8 mouse cellular contexts compared by ENCODE assay signal in the genomic region with DNA sequence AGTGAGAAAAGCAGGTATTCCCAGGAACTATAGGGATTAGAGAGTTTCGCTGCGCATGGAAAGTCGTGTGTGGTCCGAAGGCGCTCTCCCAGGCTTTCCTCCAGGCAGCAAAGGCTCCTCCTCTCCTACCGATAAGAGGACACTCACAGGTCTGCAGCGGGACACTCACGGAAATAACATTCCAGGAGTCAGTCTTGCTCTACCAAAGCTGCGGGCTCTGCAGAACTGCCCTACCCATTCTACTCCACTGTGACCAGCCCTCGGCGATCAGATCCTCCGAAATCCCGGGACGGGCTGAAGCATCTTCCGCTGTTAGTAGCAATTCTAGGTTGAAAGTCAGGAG. TPM values are rescaled to one million over a fixed set of nuclear protein-coding genes. Genes with fewer than 3 reads are reported as not detected.
DNase-seq lines count a peak whose midpoint lies in the region; ATAC-seq and TF ChIP-seq lines count a peak whose summit lies in the region.

No protein-coding gene starts in this region.

- H3K36me3 ChIP-seq in embryonic facial prominence, embryonic 11.5 days (replicated peaks; ENCODE audit: control insufficient read depth, insufficient read depth, low read depth, low read length), result no peaks in the 10 kb centered on the region
- H3K36me3 ChIP-seq in intestine, embryonic 16.5 days (ENCODE audit: control insufficient read depth, insufficient read depth, low read length), result no peaks in the 10 kb centered on the region
- no peaks in the 10 kb centered on the region for H3K36me3 ChIP-seq in midbrain, embryonic 12.5 days

- H3K27ac ChIP-seq in embryonic facial prominence, embryonic 11.5 days (replicated peaks; ENCODE audit: low read depth, low read length), result no peak overlapping the region
- H3K27ac ChIP-seq in intestine, embryonic 16.5 days (ENCODE audit: low read length), result peak overlapping the region; percentile 61
- no peak overlapping the region for H3K27ac ChIP-seq in midbrain, embryonic 12.5 days (replicated peaks)

- no peaks in the 10 kb centered on the region for H3K9me3 ChIP-seq in embryonic facial prominence, embryonic 11.5 days (replicated peaks; ENCODE audit: control insufficient read depth, low read length)
- H3K9me3 ChIP-seq in intestine, embryonic 16.5 days (ENCODE audit: control insufficient read depth, low read length), result no peaks in the 10 kb centered on the region
- no peaks in the 10 kb centered on the region for H3K9me3 ChIP-seq in midbrain, embryonic 12.5 days

- peaks cover 5% of the 10 kb centered on the region; the same call in 1 of the 2 replicates for H3K4me1 ChIP-seq in lung, adult 2 months (ENCODE audit: control insufficient read depth, insufficient read depth, low read length)
- no peaks in the 10 kb centered on the region for H3K4me1 ChIP-seq in embryonic facial prominence, embryonic 11.5 days (ENCODE audit: control insufficient read depth, insufficient read depth, low read length)
- peaks cover 15% of the 10 kb centered on the region for H3K4me1 ChIP-seq in intestine, embryonic 16.5 days (ENCODE audit: control insufficient read depth, insufficient read depth, low read length)
- peaks cover 13% of the 10 kb centered on the region for H3K4me1 ChIP-seq in midbrain, embryonic 12.5 days

- WGBS in lung, adult 2 months, result 3% methylated on average over 15 of the region's 15 CpGs
- WGBS in embryonic facial prominence, embryonic 11.5 days, result 2% methylated on average over 15 of the region's 15 CpGs
- WGBS in intestine, embryonic 16.5 days, result 2% methylated on average over 15 of the region's 15 CpGs
- WGBS in midbrain, embryonic 12.5 days, result 1% methylated on average over 15 of the region's 15 CpGs

- 0 out of 2 replicates have a peak overlapping the region, but pooled peaks have one; percentile 29 for H3K9ac ChIP-seq in embryonic facial prominence, embryonic 11.5 days (replicated peaks; ENCODE audit: low read length)
- peak overlapping the region; percentile 64 for H3K9ac ChIP-seq in intestine, embryonic 16.5 days (ENCODE audit: low read depth, low read length)
- H3K9ac ChIP-seq in midbrain, embryonic 12.5 days (replicated peaks), result no peak overlapping the region

- 0 out of 2 replicates have a peak, but pooled peaks have one; percentile 18 for ATAC-seq in embryonic facial prominence, embryonic 11.5 days (replicated peaks; ENCODE audit: insufficient number of reproducible peaks, low FRiP score, low TSS enrichment, low read depth)
- peak; percentile 62 for ATAC-seq in intestine, embryonic 16.5 days
- no peak for ATAC-seq in midbrain, embryonic 12.5 days (ENCODE audit: low FRiP score, low read depth)

- peak overlapping the region; percentile 59 for H3K4me3 ChIP-seq in lung, adult 2 months (replicated peaks; ENCODE audit: extremely low read depth, low read depth, low read length)
- peak overlapping the region; percentile 31 for H3K4me3 ChIP-seq in embryonic facial prominence, embryonic 11.5 days (ENCODE audit: low read depth, low read length)
- H3K4me3 ChIP-seq in intestine, embryonic 16.5 days (ENCODE audit: low read length), result peak overlapping the region; percentile 50
- H3K4me3 ChIP-seq in midbrain, embryonic 12.5 days, result peak overlapping the region; percentile 34

- no peak for TF ChIP-seq CTCF in lung, adult 2 months (IDR thresholded peaks at IDR 0.05; ENCODE audit: insufficient read depth, low read length)

- DNase-seq in lung, adult 2 months, result no peak
- DNase-seq in lung, postnatal 10 days, result no peak
- DNase-seq in embryonic facial prominence, embryonic 11.5 days (ENCODE audit: low spot score), result peak; percentile 43
- DNase-seq in thymus, postnatal 10 days (ENCODE audit: low spot score in 2 of 2), result no peak
- no peak for DNase-seq in thymus, postnatal 14 days
- no peak for DNase-seq in adipocyte (ENCODE audit: low spot score)

- peaks cover 20% of the 10 kb centered on the region for H3K27me3 ChIP-seq in embryonic facial prominence, embryonic 11.5 days (ENCODE audit: control insufficient read depth, insufficient read depth, low read length)
- H3K27me3 ChIP-seq in intestine, embryonic 16.5 days (replicated peaks; ENCODE audit: control insufficient read depth, insufficient read depth, low read length), result no peaks in the 10 kb centered on the region; the same call in 1 of the 2 replicates
- peaks cover 55% of the 10 kb centered on the region for H3K27me3 ChIP-seq in midbrain, embryonic 12.5 days

- no peak for TF ChIP-seq POLR2A in lung, adult 2 months (IDR thresholded peaks at IDR 0.05; ENCODE audit: borderline replicate concordance, extremely low read depth, low read depth, low read length)

- H3K4me2 ChIP-seq in embryonic facial prominence, embryonic 11.5 days (ENCODE audit: low read depth, low read length), result peak overlapping the region; percentile 62
- peak overlapping the region; percentile 65 for H3K4me2 ChIP-seq in intestine, embryonic 16.5 days (ENCODE audit: low read depth, low read length)
- peak overlapping the region; percentile 64 for H3K4me2 ChIP-seq in midbrain, embryonic 12.5 days (replicated peaks)

RNA-seq across cellular contexts. Expression of a gene that starts 2.6 kb away (rescaled TPM):
- 5.8 and 6.4 TPM in 2 replicates for polyA plus RNA-seq in lung, adult 2 months (2012; rRNA removed)
- 13.7 and 16.9 TPM in 2 replicates for polyA plus RNA-seq in embryonic facial prominence, embryonic 11.5 days (2014; fragmentation: Nextera tagmentation; extraction: Ambion mirVana)
- 57.7 and 66.6 TPM in 2 replicates for polyA plus RNA-seq in intestine, embryonic 16.5 days (2015; fragmentation: Nextera tagmentation; extraction: Ambion mirVana)
- 1.4 and 1.5 TPM in 2 replicates for polyA plus RNA-seq in midbrain, embryonic 12.5 days (2016; fragmentation: Nextera tagmentation; extraction: Ambion mirVana)

RNA-seq across cellular contexts. Expression of a gene that starts 19.8 kb away (rescaled TPM):
- polyA plus RNA-seq in lung, adult 2 months (2012; rRNA removed), result 4.6 and 5.9 TPM in 2 replicates
- 26.4 and 34.9 TPM in 2 replicates for polyA plus RNA-seq in embryonic facial prominence, embryonic 11.5 days (2014; fragmentation: Nextera tagmentation; extraction: Ambion mirVana)
- 15.6 and 16.4 TPM in 2 replicates for polyA plus RNA-seq in intestine, embryonic 16.5 days (2015; fragmentation: Nextera tagmentation; extraction: Ambion mirVana)
- polyA plus RNA-seq in midbrain, embryonic 12.5 days (2016; fragmentation: Nextera tagmentation; extraction: Ambion mirVana), result 15.7 and 16.9 TPM in 2 replicates

RNA-seq across cellular contexts. Expression of a gene that starts 48.3 kb away (rescaled TPM):
- polyA plus RNA-seq in lung, adult 2 months (2012; rRNA removed), result 4.6 and 5.0 TPM in 2 replicates
- polyA plus RNA-seq in embryonic facial prominence, embryonic 11.5 days (2014; fragmentation: Nextera tagmentation; extraction: Ambion mirVana), result 6.2 and 6.7 TPM in 2 replicates
- 1.7 and 2.0 TPM in 2 replicates for polyA plus RNA-seq in intestine, embryonic 16.5 days (2015; fragmentation: Nextera tagmentation; extraction: Ambion mirVana)
- polyA plus RNA-seq in midbrain, embryonic 12.5 days (2016; fragmentation: Nextera tagmentation; extraction: Ambion mirVana), result 11.8 and 14.3 TPM in 2 replicates

RNA-seq across cellular contexts. Expression of a gene that starts 57.5 kb away (rescaled TPM):
- polyA plus RNA-seq in lung, adult 2 months (2012; rRNA removed), result 4.7 and 6.8 TPM in 2 replicates
- 99.9 and 110 TPM in 2 replicates for polyA plus RNA-seq in embryonic facial prominence, embryonic 11.5 days (2014; fragmentation: Nextera tagmentation; extraction: Ambion mirVana)
- 41.0 and 45.7 TPM in 2 replicates for polyA plus RNA-seq in intestine, embryonic 16.5 days (2015; fragmentation: Nextera tagmentation; extraction: Ambion mirVana)
- 78.4 and 86.3 TPM in 2 replicates for polyA plus RNA-seq in midbrain, embryonic 12.5 days (2016; fragmentation: Nextera tagmentation; extraction: Ambion mirVana)
